Mouse (Mus musculus) lung, embryonic 16.5 days (tissue): ENCODE data around the gene Nutf2. TPM values are rescaled to one million over a fixed set of nuclear protein-coding genes. Genes with fewer than 3 reads are reported as not detected.
"Not testable (repeated sequence)": the region's sequence is repeated elsewhere in the genome, so short reads cannot be mapped to it uniquely, and the experiment has no call there.

ENCODE experiments used
- ATAC-seq: fragments of 200-750 bp; cut with Nextera tagmentation; 2 replicates; pipeline ENCODE4 v1.8.0; 2017; ENCODE audit warnings: low read depth, mild to moderate bottlenecking, moderate library complexity
- H3K27ac ChIP-seq: fragments of 300-500 bp; sonication (generic); 2 replicates; pipeline ENCODE4 v1.5.1; 2014; ENCODE audit warnings: mild to moderate bottlenecking, control low read depth, low read length
- H3K27me3 ChIP-seq: fragments of 300-500 bp; sonication (generic); 2 replicates; pipeline ENCODE4 v1.6.1; 2014; ENCODE audit warnings: low read depth, low read length, mixed read lengths; ENCODE audit not compliant: control insufficient read depth, insufficient read depth
- H3K36me3 ChIP-seq: fragments of 300-500 bp; sonication (generic); 2 replicates; pipeline ENCODE4 v1.6.1; 2014; ENCODE audit warnings: low read length; ENCODE audit not compliant: control insufficient read depth, insufficient read depth
- H3K4me1 ChIP-seq: fragments of 300-500 bp; sonication (generic); replicated peaks from 2 replicates; pipeline ENCODE4 v1.6.1; 2014; ENCODE audit warnings: low read length, mixed read lengths; ENCODE audit not compliant: control insufficient read depth, insufficient read depth
- H3K4me2 ChIP-seq: fragments of 300-500 bp; sonication (generic); 2 replicates; pipeline ENCODE4 v1.6.1; 2014; ENCODE audit warnings: low read depth, low read length, control low read depth
- H3K4me3 ChIP-seq: fragments of 300-500 bp; sonication (generic); 2 replicates; pipeline ENCODE4 v1.5.1; 2014; ENCODE audit warnings: mild to moderate bottlenecking, low read length, control low read depth
- H3K9ac ChIP-seq: fragments of 300-500 bp; sonication (generic); 2 replicates; pipeline ENCODE4 v1.6.1; 2014; ENCODE audit warnings: low read length, control low read depth
- H3K9me3 ChIP-seq: fragments of 300-500 bp; sonication (generic); 2 replicates; pipeline ENCODE4 v1.6.1; 2016; ENCODE audit warnings: low read length; ENCODE audit not compliant: control insufficient read depth
- WGBS: fragments of 180-500 bp; shearing (Covaris S2); extraction: QIAGEN DNeasy Blood & Tissue Kit; methylation state at CpG from one replicate; pipeline ENCODE4 v1.1.7; 2014; 5-methylcytosine and 5-hydroxymethylcytosine counted together
- polyA plus RNA-seq: library from polyadenylated mRNA; unstranded; fragments of >200 nt; fragmentation: Nextera tagmentation; extraction: Ambion mirVana; gene quantifications from 2 replicates; pipeline ENCODE4 v1.2.1, GENCODE M21; 2015

The Nutf2 gene
- polyA plus RNA-seq, 1 experiment from 2014 or later = 215 TPM

DNA sequence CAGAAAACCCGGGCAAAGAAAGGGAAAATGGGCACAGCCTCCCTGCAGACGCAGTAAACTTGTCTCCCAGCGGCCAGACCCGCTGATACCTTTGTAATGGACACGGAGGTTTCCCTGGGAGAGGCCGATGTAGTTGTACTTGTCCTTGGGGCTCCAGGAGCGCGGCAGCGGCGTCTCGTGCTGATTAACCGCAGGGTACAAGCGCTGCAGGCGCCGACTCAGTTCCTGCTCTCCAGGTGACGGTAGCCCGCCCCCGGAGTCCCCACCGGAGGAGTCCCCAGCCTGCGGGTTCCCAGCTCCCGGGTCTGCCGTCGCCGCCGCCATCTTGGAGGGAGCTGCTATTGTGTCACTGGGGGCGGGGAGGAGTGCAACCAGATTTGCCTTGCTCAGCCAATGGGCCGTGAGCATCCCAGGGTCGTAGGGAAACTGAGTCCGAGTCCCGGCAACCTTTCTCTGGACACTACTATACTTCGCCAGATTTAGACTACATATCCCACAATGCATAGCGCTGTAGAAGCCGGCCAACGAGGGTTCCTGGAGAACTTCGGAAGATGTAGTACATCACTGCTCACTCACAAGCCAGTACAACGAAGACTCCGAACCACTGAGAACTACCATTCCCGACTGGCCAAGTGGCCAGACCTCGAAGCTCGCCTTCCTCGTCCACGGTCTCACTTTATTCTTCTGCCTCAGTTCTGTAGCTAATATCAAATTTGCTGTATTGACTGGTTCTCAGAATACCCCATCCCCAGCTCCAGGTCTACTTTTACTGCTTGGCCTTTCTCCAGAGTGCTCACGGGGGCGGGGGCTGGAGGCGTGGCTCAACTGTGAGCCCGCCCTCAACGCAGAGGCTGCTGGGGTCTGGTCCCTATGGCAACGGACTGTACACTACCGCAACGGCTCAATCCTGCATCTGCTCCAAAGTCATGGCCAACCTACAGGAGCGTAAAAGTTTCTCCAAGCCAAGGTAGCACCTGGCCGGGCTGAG lies 33.2 kb upstream of the Nutf2 start, which contains the start of the genes Ranbp10 and Tsnaxip1:
Gene Ranbp10 (minus strand): TSS at position 490 of the 988 bp plus-strand sequence.
Gene Tsnaxip1 (plus strand): TSS at position 871 of the 988 bp plus-strand sequence.
- Histone ChIP-seq H3K4me3 (peak within 1 kb of the TSS; percentile 96), H3K9ac (peak within 1 kb of the TSS; percentile 93), H3K27me3 (no peaks in the 10 kb centered on the region), H3K4me1 (peaks cover 13% of the 10 kb centered on the region), H3K9me3 (no peaks in the 10 kb centered on the region), H3K36me3 (peaks cover 3% of the 10 kb centered on the region; the same call in 1 of the 2 replicates), H3K4me2 (peak within 1 kb of the TSS; percentile 88), H3K27ac (peak within 1 kb of the TSS; percentile 78)
- peak; percentile 98 for ATAC-seq
- WGBS = under 1% methylated on average over 52 of the region's 52 CpGs

DNA sequence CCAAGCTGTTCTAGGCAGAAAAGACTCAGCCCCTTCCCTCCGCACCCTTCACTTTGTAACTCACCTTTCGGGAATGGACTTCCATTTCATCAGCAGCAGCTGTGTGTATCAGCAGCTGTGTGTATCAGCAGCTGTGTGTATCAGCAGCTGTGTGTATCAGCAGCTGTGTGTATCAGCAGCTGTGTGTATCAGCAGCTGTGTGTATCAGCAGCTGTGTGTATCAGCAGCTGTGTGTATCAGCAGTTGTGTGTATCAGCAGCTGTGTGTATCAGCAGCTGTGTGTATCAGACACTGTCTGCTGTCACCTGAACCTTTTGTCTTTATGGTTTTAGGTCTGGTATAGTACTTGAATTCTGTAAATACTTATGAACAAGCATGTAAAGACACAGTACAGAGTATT lies 26.6 kb upstream of the Nutf2 start:
- H3K4me2 ChIP-seq, H3K36me3 ChIP-seq, H3K4me3 ChIP-seq, H3K9me3 ChIP-seq, ATAC-seq, H3K27me3 ChIP-seq, H3K9ac ChIP-seq, H3K27ac ChIP-seq, H3K4me1 ChIP-seq: not testable (repeated sequence)
- 85% methylated on average over 2 of the region's 2 CpGs for whole genome bisulfite sequencing

DNA sequence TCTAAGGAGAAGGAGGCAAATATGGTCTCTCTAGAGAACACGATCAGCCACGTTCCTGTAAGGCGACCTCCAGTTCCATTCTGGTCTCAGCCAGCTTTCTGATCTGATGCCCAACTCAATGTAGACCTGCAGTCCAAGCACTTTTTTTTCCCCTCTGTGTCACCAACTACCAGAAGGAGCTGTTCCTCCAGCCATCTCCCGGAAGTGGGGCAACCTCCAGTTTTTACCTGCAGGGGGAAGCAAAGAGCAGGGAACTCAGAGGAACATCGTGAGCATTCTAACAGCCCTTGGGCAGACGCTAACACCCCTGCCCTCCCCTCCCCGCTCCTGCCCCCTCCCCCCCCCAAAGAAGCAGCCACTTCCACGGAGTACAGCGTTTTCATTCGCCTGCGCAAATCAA lies 25.1 kb upstream of the Nutf2 start:
- no peak for ATAC-seq

DNA sequence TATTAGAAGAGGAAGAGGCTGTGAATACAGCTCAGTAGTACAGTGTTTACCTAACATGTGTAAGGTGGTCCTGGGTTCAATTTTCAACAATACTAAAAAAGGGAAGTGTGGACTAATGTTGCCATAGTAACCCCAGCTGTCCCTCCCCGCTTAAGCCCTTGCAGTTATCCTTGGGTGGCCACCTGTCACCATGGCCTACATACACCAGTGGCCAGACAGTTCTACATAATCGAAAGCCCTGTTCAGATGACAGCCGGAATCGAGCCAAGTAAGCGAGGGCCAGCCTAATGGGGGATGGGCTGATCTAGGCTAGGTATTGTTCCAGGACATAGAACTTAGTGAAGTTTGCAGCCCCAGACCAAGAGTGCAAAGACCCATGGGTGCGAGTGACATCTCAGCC lies 23.4 kb upstream of the Nutf2 start:
- H3K9me3 ChIP-seq = no peaks in the 10 kb centered on the region
- no peak overlapping the region for H3K4me2 ChIP-seq
- ATAC-seq = no peak
- H3K9ac ChIP-seq = no peak overlapping the region
- H3K4me1 ChIP-seq = no peaks in the 10 kb centered on the region
- H3K27me3 ChIP-seq = no peaks in the 10 kb centered on the region
- no peak overlapping the region for H3K4me3 ChIP-seq
- 78% methylated on average over 6 of the region's 6 CpGs for WGBS
- no peaks in the 10 kb centered on the region for H3K36me3 ChIP-seq
- no peak overlapping the region for H3K27ac ChIP-seq

More for the DNA sequence above, 25.1 kb upstream of the Nutf2 start:
- Histone ChIP-seq H3K27me3 (no peaks in the 10 kb centered on the region), H3K9ac (no peak overlapping the region), H3K27ac (no peak overlapping the region), H3K4me2 (no peak overlapping the region), H3K4me1 (no peaks in the 10 kb centered on the region), H3K4me3 (no peak overlapping the region), H3K9me3 (no peaks in the 10 kb centered on the region), H3K36me3 (no peaks in the 10 kb centered on the region)
- WGBS = 26% methylated on average over 11 of the region's 11 CpGs

DNA sequence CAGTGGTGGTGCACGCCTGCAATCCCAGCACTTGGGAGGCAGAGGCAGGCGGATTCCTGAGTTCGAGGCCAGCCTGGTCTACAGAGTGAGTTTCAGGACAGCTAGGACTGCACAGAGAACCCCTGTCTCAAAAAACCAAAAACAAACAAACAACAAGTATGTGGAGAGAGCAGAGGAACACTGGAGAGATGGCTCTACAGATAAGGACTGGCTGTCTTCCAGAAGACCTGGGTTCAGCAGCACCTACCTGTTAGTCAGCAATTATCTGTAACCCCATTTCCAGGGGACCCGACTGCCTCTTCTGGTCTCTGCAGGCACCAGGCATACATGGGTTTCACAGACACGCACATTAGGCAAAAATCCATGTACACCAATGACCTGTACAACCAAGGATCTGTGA lies 21.2 kb upstream of the Nutf2 start:
- Histone ChIP-seq H3K9ac (no peak overlapping the region), H3K4me3 (no peak overlapping the region), H3K4me2 (no peak overlapping the region), H3K27me3 (no peaks in the 10 kb centered on the region), H3K4me1 (no peaks in the 10 kb centered on the region), H3K36me3 (peaks cover 8% of the 10 kb centered on the region; the same call in 1 of the 2 replicates), H3K27ac (no peak overlapping the region), H3K9me3 (no peaks in the 10 kb centered on the region)
- ATAC-seq = no peak
- 89% methylated on average over 5 of the region's 5 CpGs for WGBS

DNA sequence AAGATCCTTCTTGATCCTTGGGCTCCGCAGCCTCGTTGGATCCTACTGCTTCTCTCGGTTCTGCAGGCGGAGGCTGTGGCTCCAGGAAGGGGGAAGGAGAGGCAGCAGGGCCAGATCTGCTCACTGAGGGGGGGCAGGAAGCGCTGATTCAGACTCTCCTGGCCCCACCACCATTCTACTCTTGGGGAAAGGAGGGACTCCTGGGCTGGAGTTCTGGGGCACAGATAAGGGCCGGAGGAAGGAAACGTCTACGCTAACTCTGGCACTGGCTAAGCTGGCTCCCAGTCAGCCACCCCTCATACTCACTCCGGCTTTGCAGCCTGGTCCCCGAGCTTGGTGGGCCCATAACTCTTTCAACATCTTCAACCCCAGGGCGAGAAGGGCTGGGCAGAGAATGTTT lies 13.7 kb upstream of the Nutf2 start:
- Histone ChIP-seq H3K9me3 (no peaks in the 10 kb centered on the region), H3K9ac (no peak overlapping the region), H3K4me2 (no peak overlapping the region), H3K27me3 (no peaks in the 10 kb centered on the region), H3K36me3 (peaks cover 43% of the 10 kb centered on the region), H3K4me3 (no peak overlapping the region), H3K27ac (no peak overlapping the region), H3K4me1 (peaks cover 7% of the 10 kb centered on the region)
- 87% methylated on average over 11 of the region's 11 CpGs for WGBS
- no peak for ATAC-seq

DNA sequence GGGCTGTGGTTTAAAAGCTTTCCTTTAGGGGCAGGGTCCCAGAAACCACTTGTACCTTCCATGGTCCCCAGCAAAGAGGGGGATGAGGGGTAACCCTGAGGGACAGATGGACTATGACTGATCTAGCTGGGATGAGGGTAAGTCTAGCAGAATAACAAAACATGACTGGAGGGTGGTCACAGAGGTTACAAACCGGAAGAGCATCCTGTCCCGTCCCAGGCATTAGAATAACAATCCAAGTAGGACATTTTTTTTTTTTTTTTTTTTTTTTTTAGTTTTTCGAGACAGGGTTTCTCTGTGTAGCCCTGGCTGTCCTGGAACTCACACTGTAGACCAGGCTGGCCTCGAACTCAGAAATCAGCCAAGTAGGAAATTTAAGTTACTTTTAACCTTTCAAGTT lies 10.4 kb upstream of the Nutf2 start:
- H3K36me3 ChIP-seq = peaks cover 29% of the 10 kb centered on the region
- no peak overlapping the region for H3K27ac ChIP-seq
- H3K27me3 ChIP-seq = no peaks in the 10 kb centered on the region
- WGBS = 68% methylated on average over 4 of the region's 4 CpGs
- H3K4me3 ChIP-seq = no peak overlapping the region
- ATAC-seq = no peak
- H3K9me3 ChIP-seq = no peaks in the 10 kb centered on the region
- H3K4me2 ChIP-seq = no peak overlapping the region
- peaks cover 9% of the 10 kb centered on the region for H3K4me1 ChIP-seq
- H3K9ac ChIP-seq = no peak overlapping the region

DNA sequence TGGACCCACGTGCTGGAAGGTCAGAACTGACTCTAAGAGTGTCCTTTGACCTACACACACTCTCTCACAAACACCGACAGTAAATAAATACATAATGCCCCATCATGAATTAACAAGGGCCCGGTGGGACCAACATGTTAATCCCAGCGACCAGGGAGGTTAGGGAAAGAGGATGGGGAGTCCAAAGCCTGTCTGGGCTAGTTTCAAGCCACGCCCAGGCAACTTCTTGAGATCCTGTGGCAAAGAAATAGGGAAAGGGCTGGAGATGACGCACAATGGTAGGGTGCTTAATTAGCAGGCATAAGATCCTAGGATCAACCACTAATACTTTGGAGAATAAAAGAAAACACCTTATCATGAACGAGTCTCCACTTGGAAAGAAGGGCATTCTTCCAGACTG lies 9.8 kb upstream of the Nutf2 start:
- WGBS = 69% methylated on average over 7 of the region's 7 CpGs
- peaks cover 9% of the 10 kb centered on the region for H3K4me1 ChIP-seq
- peak overlapping the region; percentile 36 for H3K9ac ChIP-seq
- H3K36me3 ChIP-seq = peaks cover 26% of the 10 kb centered on the region
- no peaks in the 10 kb centered on the region for H3K27me3 ChIP-seq
- H3K4me2 ChIP-seq = peak overlapping the region; percentile 10
- ATAC-seq = no peak
- H3K4me3 ChIP-seq = peak overlapping the region; percentile 25; the same call in 1 of the 2 replicates
- no peak overlapping the region for H3K27ac ChIP-seq
- no peaks in the 10 kb centered on the region for H3K9me3 ChIP-seq

DNA sequence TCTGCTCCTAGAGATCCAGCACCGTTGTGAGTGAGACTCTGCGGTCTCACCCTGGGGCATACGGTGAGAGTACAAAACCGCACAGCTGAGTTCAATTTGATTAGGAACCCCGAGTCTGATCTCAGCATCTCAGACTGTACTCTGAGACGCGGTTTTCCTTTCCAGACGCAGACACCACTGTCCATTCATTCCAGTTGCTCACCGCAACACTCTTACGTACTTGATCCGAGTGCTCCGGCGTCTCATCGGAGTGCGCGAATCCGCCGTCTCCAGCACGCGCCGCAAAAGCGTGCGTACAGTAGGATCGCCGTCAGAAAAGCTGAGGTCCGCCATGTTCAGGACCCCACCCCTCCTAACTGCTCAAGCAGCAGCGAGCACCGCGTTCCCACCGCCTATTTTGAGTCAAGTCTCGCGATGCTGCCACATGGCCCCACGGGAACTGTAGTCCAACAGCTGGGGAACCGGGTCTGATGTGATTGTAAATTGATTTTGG lies 8.7 kb upstream of the Nutf2 start:
- peaks cover 15% of the 10 kb centered on the region for H3K4me1 ChIP-seq
- H3K9ac ChIP-seq = peak overlapping the region; percentile 88
- H3K36me3 ChIP-seq = peaks cover 16% of the 10 kb centered on the region
- H3K27ac ChIP-seq = peak overlapping the region; percentile 59
- H3K4me2 ChIP-seq = peak overlapping the region; percentile 77
- ATAC-seq = peak; percentile 77
- peak overlapping the region; percentile 86 for H3K4me3 ChIP-seq
- 0% methylated on average over 34 of the region's 34 CpGs for WGBS
- no peaks in the 10 kb centered on the region for H3K9me3 ChIP-seq
- H3K27me3 ChIP-seq = no peaks in the 10 kb centered on the region
